Mouse (Mus musculus): ENCODE results near the gene Dbx1. TPM values are rescaled to one million over a fixed set of nuclear protein-coding genes. Genes with fewer than 3 reads are reported as not detected.

The Dbx1 gene
- polyA plus RNA-seq, 1 experiment from 2014 or later = 182 TPM

- Histone ChIP-seq H3K4me2 (no peak overlapping the region), H3K27me3 (ENCODE audit: control insufficient read depth, insufficient read depth, low read length) (no peaks in the 10 kb centered on the region), H3K27ac (ENCODE audit: low read depth, low read length) (no peak overlapping the region), H3K9me3 (ENCODE audit: control insufficient read depth, low read length) (no peaks in the 10 kb centered on the region), H3K36me3 (ENCODE audit: control insufficient read depth, insufficient read depth, low read length) (no peaks in the 10 kb centered on the region; the same call in none of the 2 replicates), H3K9ac (ENCODE audit: low read length) (no peak overlapping the region), H3K4me3 (ENCODE audit: low read depth, low read length) (no peak overlapping the region), H3K4me1 (ENCODE audit: control insufficient read depth, insufficient read depth, low read length) (no peaks in the 10 kb centered on the region)
- 85% methylated on average over 7 of the region's 7 CpGs for WGBS
- ATAC-seq (ENCODE audit: low FRiP score) (no peak), DNase-seq (ENCODE audit: low spot score, missing footprints) (no peak)
Observed at GRCm38 (mm10) chr7:49582551-49582950, 54.1 kb downstream of the Dbx1 start.

GRCm38 (mm10) chr7:49581951-49582350 is 54.7 kb downstream of the Dbx1 start:
- H3K4me1 ChIP-seq (ENCODE audit: control insufficient read depth, insufficient read depth, low read length) = no peaks in the 10 kb centered on the region
- no peak overlapping the region for H3K4me2 ChIP-seq
- no peaks in the 10 kb centered on the region for H3K27me3 ChIP-seq (ENCODE audit: control insufficient read depth, insufficient read depth, low read length)
- H3K36me3 ChIP-seq (ENCODE audit: control insufficient read depth, insufficient read depth, low read length) = peaks cover 2% of the 10 kb centered on the region
- 87% methylated on average over 2 of the region's 2 CpGs for WGBS
- H3K9me3 ChIP-seq (ENCODE audit: control insufficient read depth, low read length) = no peaks in the 10 kb centered on the region
- DNase-seq (ENCODE audit: low spot score, missing footprints) = no peak
- no peak overlapping the region for H3K4me3 ChIP-seq (ENCODE audit: low read depth, low read length)
- no peak overlapping the region for H3K27ac ChIP-seq (ENCODE audit: low read depth, low read length)
- ATAC-seq (ENCODE audit: low FRiP score) = no peak
- H3K9ac ChIP-seq (ENCODE audit: low read length) = no peak overlapping the region

Other genes with a start within 250 kb of the Dbx1 start
- 11.1 and 12.1 TPM in 2 replicates for gene Htatip2, start 122.3 kb upstream of the Dbx1 start, polyA plus RNA-seq (2014; fragmentation: Nextera tagmentation; extraction: Ambion mirVana)
- gene Prmt3, start 141.5 kb upstream of the Dbx1 start, polyA plus RNA-seq (2014; fragmentation: Nextera tagmentation; extraction: Ambion mirVana) = 82.0 and 93.2 TPM in 2 replicates